Mouse (Mus musculus): ENCODE results near the gene Slc15a1.
A peak's percentile ranks its signal among the peaks of the same experiment; 100 is the strongest.

Slc15a1 gene

DNA sequence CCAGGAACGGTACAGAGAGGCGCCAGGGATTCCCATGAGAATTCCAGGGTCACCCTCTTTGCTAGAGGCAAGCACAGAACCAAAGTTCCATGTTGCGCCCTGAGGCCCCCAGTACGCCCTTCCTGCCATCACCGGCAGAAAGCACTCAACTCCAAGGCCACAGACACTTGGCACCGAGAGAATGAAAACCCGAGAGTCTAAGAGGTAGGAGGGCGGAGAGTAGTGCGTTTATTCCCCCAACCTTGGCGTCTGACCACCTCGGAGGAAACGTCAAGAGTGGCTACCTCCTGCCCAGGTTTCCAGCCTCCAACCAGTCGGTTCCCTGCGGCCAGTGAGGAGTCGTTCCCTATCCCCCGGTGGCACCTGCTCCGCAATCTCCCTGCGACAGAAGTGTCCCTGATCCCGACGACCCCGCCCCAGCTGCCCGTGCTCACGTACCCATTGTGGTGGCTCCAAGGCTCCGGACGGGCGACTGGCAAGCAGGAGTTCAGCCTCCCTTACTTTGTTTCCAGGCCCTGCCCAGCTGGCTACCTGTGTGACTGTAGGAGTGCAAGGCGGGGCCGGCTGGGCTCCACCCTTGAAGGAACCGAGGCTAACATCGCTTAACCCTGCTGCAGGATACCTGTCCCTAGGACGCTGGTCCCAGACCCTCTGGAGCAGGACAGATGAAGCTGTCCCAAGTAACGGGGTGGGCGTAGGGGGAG, at the start of gene Slc15a1:
Gene Slc15a1 (minus strand): TSS at position 472 of the 704 bp plus-strand sequence.
- DNase-seq (ENCODE audit: low read depth, low spot score), result no peak

DNA sequence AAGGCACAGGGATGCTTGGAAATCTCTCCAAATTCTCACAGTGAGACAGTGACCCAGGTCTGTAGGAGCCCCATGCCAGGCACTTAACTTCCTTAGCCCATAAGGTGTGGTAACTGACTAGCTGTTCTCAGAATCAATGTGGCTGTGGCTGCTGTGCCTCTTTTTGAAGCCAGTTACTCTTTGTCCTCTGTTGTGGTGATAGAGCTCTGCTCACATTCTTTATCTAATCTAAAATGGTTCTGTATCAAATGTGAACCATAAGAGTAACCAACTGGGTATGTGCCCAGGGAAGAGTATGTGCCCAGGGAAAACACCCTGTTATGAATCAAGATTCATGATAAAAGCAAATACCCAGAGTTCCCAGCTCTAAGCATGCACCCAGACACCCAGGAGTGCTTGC, 48.7 kb upstream of the Slc15a1 start:
- DNase-seq (ENCODE audit: low read depth, low spot score), result no peak

- DNase-seq (ENCODE audit: low read depth, low spot score), result no peak
Observed at GRCm38 (mm10) chr14:121552586-121552985, 47.5 kb upstream of the Slc15a1 start.

- no peak for DNase-seq (ENCODE audit: low read depth, low spot score)
Observed at GRCm38 (mm10) chr14:121549834-121550233, 44.8 kb upstream of the Slc15a1 start.

DNA sequence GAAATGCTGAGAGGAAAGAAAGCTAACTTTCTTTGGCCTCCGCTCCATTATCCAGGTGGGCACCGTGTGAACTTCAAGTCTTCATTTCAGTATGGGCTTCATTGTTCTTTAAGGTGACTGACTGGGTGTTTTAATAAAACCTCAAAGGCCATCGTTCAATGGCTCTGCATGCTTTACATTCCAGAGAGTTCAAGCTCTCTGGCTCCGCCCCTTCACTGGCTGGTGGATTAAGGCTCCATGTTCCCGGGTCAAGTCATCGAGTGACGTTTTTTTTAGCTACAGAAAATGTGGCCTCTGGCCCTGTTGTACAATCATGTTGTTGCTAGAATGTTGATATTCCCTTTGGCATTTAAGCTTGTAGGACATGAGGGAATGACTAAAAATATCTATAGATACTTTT, 42.7 kb upstream of the Slc15a1 start:
- DNase-seq (ENCODE audit: low read depth, low spot score), result no peak

GRCm38 (mm10) chr14:121546621-121547020, 41.6 kb upstream of the Slc15a1 start:
- no peak for DNase-seq (ENCODE audit: low read depth, low spot score)

- DNase-seq (ENCODE audit: low read depth, low spot score), result no peak
Observed at GRCm38 (mm10) chr14:121545551-121546331, 40.7 kb upstream of the Slc15a1 start.

DNA sequence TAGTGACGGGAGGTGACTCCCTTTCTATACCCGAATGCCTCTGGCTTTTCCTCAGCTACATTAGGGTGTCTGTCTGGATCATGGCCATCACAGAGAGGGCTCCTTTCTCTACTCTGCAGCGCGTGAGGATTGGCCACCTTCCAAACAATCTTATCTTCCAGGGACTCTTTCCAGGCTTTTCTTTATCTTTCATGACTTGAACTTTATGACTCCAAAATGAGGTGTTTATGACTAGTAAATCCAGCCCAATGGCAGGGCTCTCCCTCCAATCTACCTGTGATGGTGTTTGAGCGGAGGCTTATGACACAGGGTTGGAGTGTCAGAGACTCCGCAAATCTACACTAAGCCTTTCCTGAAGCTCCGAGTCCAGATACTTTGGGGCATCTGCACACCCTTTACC, 36.2 kb upstream of the Slc15a1 start:
- no peak for DNase-seq (ENCODE audit: low read depth, low spot score)

DNA sequence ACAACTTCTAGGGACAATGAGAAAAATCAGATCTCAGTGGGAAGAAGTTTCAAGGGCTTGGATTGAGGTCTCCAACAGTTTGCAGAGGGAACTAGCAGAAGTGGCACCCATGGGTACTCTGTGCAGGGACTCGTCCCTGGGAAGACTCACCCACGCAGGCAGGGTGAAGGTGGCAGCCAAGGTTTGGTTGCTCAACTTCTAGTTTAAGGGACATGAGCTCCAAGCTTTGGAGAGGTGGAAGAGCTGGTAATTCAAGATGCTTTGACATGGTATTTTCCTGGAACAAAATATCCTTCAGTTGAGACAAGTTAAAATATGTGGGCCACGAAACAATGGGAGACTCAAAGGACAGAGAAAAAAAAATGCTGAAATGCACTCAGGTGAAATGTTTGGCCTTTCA, 29.4 kb upstream of the Slc15a1 start:
- no peak for DNase-seq (ENCODE audit: low read depth, low spot score)

GRCm38 (mm10) chr14:121530853-121531252, 25.8 kb upstream of the Slc15a1 start:
- no peak for DNase-seq (ENCODE audit: low read depth, low spot score)

DNA sequence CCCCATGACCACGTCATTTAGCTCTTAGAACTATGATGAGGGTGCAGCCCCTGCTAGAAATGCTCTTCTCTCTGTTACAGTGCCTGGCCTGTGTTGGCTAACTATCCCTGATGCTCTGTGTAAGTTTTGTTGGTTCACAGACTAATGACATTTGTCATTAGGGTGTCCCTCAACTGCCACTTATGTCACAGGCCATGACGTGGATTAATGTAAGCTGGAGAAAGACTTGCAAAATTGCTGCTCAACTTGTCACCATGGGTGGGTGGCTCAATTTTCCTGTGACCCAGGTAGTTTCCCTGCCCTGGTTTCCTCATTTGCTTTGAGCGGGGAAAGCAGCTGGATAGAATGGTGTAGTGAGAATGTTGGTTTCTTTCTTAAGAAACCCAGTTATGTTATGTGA, 22.8 kb upstream of the Slc15a1 start:
- DNase-seq (ENCODE audit: low read depth, low spot score), result no peak

GRCm38 (mm10) chr14:121527201-121527600, 22.1 kb upstream of the Slc15a1 start:
- no peak for DNase-seq (ENCODE audit: low read depth, low spot score)

DNA sequence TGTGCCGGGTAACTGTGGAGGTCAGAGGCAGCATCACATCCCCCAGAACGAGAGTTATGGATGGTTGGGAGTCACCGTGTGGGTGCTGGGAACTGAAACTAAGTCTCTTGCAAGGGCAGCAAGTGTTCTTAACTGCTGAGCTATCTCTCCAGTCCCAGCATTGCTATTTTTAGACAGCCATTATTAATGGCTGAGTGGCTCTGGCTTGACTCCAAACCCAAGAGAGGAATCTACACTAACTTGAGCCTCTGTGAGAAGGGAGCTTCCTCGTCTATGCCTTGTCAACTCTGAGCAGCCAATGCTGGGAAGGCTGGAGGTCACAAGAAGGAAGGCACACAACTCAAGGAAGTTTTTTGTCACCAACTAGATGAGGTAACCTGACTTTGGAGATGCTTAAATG, 16.7 kb upstream of the Slc15a1 start:
- peak; percentile 62 for DNase-seq (ENCODE audit: low read depth, low spot score)

GRCm38 (mm10) chr14:121516881-121517280, 11.8 kb upstream of the Slc15a1 start:
- DNase-seq (ENCODE audit: low read depth, low spot score), result no peak

- DNase-seq (ENCODE audit: low read depth, low spot score), result no peak
Observed at GRCm38 (mm10) chr14:121508929-121509328, 3.9 kb upstream of the Slc15a1 start.

- no peak for DNase-seq (ENCODE audit: low read depth, low spot score)
Observed at GRCm38 (mm10) chr14:121506336-121506735, 1.3 kb upstream of the Slc15a1 start.

DNA sequence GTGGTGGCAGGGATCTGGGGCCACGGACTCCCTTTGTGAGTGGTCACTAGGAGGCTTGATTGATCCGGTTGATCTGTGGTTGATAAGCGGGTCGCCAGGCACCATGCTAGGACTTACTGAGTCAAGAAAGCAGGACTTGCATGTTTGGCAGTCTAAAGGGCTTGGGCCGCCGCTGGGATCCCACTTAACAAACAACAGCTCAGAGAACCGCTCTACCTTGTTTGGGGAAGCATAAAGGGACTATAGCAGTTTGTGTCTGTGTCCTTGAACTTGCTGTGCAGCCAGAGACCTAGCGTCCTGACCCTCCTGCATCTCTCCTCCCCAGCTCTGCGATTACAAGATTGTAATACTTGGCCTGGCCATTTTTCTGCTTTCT, 421 bp upstream of the Slc15a1 start:
- no peak for DNase-seq (ENCODE audit: low read depth, low spot score)

DNA sequence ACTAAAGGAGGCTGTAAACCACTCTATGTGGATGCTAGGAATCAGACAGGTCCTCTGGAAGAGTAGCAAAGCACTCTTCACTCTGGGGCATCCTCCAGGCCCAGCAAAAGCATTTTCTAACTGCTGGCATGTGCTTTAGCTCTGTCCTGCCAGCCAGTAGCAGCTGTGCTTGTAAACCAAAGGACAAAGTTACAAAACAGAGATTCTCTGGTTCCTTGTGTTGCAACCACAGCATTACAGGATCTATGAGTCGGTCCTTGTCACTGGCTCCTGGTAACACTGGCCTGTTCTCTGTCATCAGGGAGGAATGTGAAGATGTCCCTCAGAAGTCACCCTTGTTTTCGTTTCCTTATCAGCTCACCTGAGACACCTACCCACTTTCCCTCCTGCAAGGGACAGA, 4.5 kb downstream of the Slc15a1 start:
- DNase-seq (ENCODE audit: low read depth, low spot score), result no peak

DNA sequence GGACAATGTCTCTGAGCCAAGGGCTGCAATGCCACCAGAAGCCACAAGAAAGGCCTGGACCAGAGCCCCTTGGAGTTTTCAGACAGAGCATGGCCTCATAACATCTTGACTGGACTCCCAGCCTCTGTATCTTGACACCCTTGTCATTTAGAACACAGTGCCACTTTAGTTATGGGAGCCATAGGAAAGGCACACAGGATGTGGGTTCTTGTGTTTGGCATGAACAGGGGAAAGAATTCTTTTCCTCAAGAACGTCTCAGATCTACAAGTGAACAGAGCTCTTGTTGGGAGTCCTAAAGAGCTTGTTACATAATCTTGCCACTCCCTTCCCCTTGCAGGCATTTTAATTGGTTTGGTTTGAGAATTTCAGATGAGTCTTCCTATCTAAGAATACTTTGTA, 5.3 kb downstream of the Slc15a1 start:
- DNase-seq (ENCODE audit: low read depth, low spot score), result no peak

DNA sequence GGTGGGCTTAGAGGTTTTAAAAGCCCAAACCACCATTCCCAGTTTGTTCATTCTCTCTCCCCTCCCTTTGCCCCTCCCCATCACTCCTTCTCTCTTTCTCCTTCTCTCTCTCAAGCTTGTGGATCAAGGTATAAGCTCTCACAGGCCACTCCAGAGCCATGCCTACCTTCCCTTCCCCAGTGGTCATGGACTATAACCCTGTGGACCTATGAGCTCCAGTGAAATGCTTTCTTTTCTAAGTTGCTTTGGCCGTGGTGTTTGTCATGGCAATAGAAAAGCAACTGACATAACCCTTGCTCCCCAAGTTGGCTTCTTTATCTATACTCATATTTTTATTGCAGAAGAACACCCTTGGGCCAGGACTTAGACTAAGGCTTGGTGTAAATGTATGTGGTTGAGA, 7.3 kb downstream of the Slc15a1 start:
- no peak for DNase-seq (ENCODE audit: low read depth, low spot score)

DNA sequence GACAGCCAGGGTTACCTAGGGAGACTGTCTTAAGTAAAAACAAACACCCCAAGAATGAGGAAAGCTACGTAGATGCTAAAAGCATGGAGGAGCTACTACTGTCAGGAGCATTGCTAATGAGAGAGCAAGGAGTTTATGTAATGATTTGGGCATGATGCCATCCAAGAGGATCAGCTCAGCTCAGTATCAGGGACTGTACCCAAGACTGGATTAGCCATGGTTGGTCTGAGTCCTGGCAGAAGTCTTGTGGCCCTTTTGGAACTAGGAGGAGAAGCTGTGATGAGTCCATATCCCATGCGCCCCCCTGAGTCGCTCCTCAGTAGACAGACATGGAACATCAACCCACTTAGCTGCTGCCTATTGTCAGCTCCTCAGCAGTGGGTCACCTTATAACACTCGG, 9.3 kb downstream of the Slc15a1 start:
- DNase-seq (ENCODE audit: low read depth, low spot score), result peak; percentile 63

DNA sequence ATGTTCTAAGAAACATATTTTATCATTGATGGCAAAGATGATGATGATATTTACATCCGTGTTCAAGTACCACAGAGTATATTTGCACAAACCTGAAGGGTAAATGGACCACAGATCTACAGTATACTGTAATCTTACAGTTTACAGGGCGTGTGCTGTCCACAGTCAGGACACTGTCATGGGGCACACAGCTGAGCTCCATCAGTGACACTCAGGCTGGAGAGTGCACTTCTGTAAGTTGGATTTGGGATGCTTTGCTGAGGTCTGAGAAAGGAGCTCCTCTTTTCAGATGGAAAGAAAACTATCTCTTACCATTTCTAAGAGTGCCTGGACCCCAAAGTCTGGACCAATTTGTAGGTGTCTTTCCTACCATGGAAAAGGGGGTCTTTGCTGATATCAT, 9.9 kb downstream of the Slc15a1 start:
- DNase-seq (ENCODE audit: low read depth, low spot score), result no peak

- no peak for DNase-seq (ENCODE audit: low read depth, low spot score)
Observed at GRCm38 (mm10) chr14:121494238-121494637, 10.8 kb downstream of the Slc15a1 start.
